Mouse (Mus musculus) brain, embryonic 14.5 days (tissue): Measurements from ENCODE around the gene Bloc1s6.

Experiments used
- CTCF ChIP-seq: fragments of 200-500 bp; IDR thresholded peaks from 2 replicates; pipeline ENCODE4 v1.5.1; 2012; ENCODE audit warnings: inconsistent platforms, mild to moderate bottlenecking, moderate library complexity, borderline replicate concordance; ENCODE audit not compliant: insufficient read depth, insufficient read length; ENCODE audit errors: extremely low read depth
- POLR2A ChIP-seq: fragments of 200-500 bp; IDR thresholded peaks from 2 replicates; pipeline ENCODE4 v1.6.1; 2012; ENCODE audit warnings: mild to moderate bottlenecking, inconsistent platforms, borderline replicate concordance; ENCODE audit not compliant: poor library complexity, insufficient read depth, insufficient read length, severe bottlenecking; ENCODE audit errors: extremely low read depth

GRCm38 (mm10) chr2:122780447-122780846 is 42.1 kb downstream of the Bloc1s6 start:
- TF ChIP-seq CTCF (no peak), POLR2A (no peak)
